Mouse (Mus musculus): ENCODE data around the gene Cul4a. TPM values are rescaled to one million over a fixed set of nuclear protein-coding genes. Genes with fewer than 3 reads are reported as not detected.
A peak's percentile ranks its signal among the peaks of the same experiment; 100 is the strongest.

Gene Cul4a
- total and polyA plus RNA-seq, 2 experiments from 2014 or later = 59.4 to 101 TPM

- no peak for ATAC-seq
- Histone ChIP-seq H3K9ac (no peak overlapping the region), H3K4me3 (ENCODE audit: low read depth, low read length) (no peak overlapping the region), H3K27me3 (ENCODE audit: insufficient read depth, low read length) (no peaks in the 10 kb centered on the region), H3K4me1 (ENCODE audit: insufficient read depth) (no peaks in the 10 kb centered on the region), H3K36me3 (ENCODE audit: insufficient read depth) (peaks cover 96% of the 10 kb centered on the region), H3K27ac (ENCODE audit: low read depth, low read length) (no peak overlapping the region), H3K4me2 (ENCODE audit: low read depth) (no peak overlapping the region), H3K9me3 (ENCODE audit: low read length) (no peaks in the 10 kb centered on the region)
- WGBS = 98% methylated on average over 6 of the region's 6 CpGs
- DNase-seq = no peak
- no peak for TF ChIP-seq CTCF (IDR thresholded peaks at IDR 0.05; ENCODE audit: low read depth)
Observed at GRCm38 (mm10) chr8:13139641-13140182, 34.3 kb downstream of the Cul4a start.

GRCm38 (mm10) chr8:13141681-13142080 is 36.3 kb downstream of the Cul4a start:
- no peak overlapping the region for H3K9ac ChIP-seq
- TF ChIP-seq CTCF (IDR thresholded peaks at IDR 0.05; ENCODE audit: low read depth) = no peak
- no peaks in the 10 kb centered on the region for H3K4me1 ChIP-seq (ENCODE audit: insufficient read depth)
- peaks cover 97% of the 10 kb centered on the region for H3K36me3 ChIP-seq (ENCODE audit: insufficient read depth)
- no peak overlapping the region for H3K4me3 ChIP-seq (ENCODE audit: low read depth, low read length)
- 91% methylated on average over 5 of the region's 5 CpGs for WGBS
- H3K27ac ChIP-seq (ENCODE audit: low read depth, low read length) = no peak overlapping the region
- H3K4me2 ChIP-seq (ENCODE audit: low read depth) = no peak overlapping the region
- no peak for ATAC-seq
- no peaks in the 10 kb centered on the region for H3K27me3 ChIP-seq (ENCODE audit: insufficient read depth, low read length)
- no peak for DNase-seq
- no peaks in the 10 kb centered on the region for H3K9me3 ChIP-seq (ENCODE audit: low read length)

- no peak for TF ChIP-seq CTCF (IDR thresholded peaks at IDR 0.05; ENCODE audit: low read depth)
- ATAC-seq (no peak), DNase-seq (no peak)
- Histone ChIP-seq H3K4me3 (ENCODE audit: low read depth, low read length) (no peak overlapping the region), H3K27me3 (ENCODE audit: insufficient read depth, low read length) (no peaks in the 10 kb centered on the region), H3K9ac (no peak overlapping the region), H3K4me2 (ENCODE audit: low read depth) (no peak overlapping the region), H3K27ac (ENCODE audit: low read depth, low read length) (no peak overlapping the region), H3K9me3 (ENCODE audit: low read length) (no peaks in the 10 kb centered on the region), H3K36me3 (ENCODE audit: insufficient read depth) (peaks cover 45% of the 10 kb centered on the region), H3K4me1 (ENCODE audit: insufficient read depth) (no peaks in the 10 kb centered on the region)
- 93% methylated on average over 2 of the region's 2 CpGs for WGBS
Observed at GRCm38 (mm10) chr8:13148476-13148875, 43.1 kb downstream of the Cul4a start.

- no peaks in the 10 kb centered on the region for H3K27me3 ChIP-seq (ENCODE audit: insufficient read depth, low read length)
- WGBS = 99% methylated on average over 2 of the region's 2 CpGs
- no peak for ATAC-seq
- no peak overlapping the region for H3K4me3 ChIP-seq (ENCODE audit: low read depth, low read length)
- H3K27ac ChIP-seq (ENCODE audit: low read depth, low read length) = no peak overlapping the region
- no peaks in the 10 kb centered on the region for H3K9me3 ChIP-seq (ENCODE audit: low read length)
- H3K4me1 ChIP-seq (ENCODE audit: insufficient read depth) = no peaks in the 10 kb centered on the region
- peak; percentile 11; the same call in 1 of the 2 replicates for TF ChIP-seq CTCF (IDR thresholded peaks at IDR 0.05; ENCODE audit: low read depth)
- peaks cover 42% of the 10 kb centered on the region for H3K36me3 ChIP-seq (ENCODE audit: insufficient read depth)
- H3K4me2 ChIP-seq (ENCODE audit: low read depth) = no peak overlapping the region
- DNase-seq = no peak
- no peak overlapping the region for H3K9ac ChIP-seq
Observed at GRCm38 (mm10) chr8:13149287-13149686, 43.9 kb downstream of the Cul4a start.

GRCm38 (mm10) chr8:13149866-13150265 is 44.4 kb downstream of the Cul4a start:
- Histone ChIP-seq H3K36me3 (ENCODE audit: insufficient read depth) (peaks cover 41% of the 10 kb centered on the region), H3K27ac (ENCODE audit: low read depth, low read length) (no peak overlapping the region), H3K4me1 (ENCODE audit: insufficient read depth) (no peaks in the 10 kb centered on the region), H3K27me3 (ENCODE audit: insufficient read depth, low read length) (no peaks in the 10 kb centered on the region), H3K4me2 (ENCODE audit: low read depth) (no peak overlapping the region), H3K4me3 (ENCODE audit: low read depth, low read length) (no peak overlapping the region), H3K9ac (no peak overlapping the region), H3K9me3 (ENCODE audit: low read length) (no peaks in the 10 kb centered on the region)
- no peak for TF ChIP-seq CTCF (IDR thresholded peaks at IDR 0.05; ENCODE audit: low read depth)
- ATAC-seq = no peak
- DNase-seq = no peak
- 66% methylated on average over 5 of the region's 5 CpGs for WGBS

DNA sequence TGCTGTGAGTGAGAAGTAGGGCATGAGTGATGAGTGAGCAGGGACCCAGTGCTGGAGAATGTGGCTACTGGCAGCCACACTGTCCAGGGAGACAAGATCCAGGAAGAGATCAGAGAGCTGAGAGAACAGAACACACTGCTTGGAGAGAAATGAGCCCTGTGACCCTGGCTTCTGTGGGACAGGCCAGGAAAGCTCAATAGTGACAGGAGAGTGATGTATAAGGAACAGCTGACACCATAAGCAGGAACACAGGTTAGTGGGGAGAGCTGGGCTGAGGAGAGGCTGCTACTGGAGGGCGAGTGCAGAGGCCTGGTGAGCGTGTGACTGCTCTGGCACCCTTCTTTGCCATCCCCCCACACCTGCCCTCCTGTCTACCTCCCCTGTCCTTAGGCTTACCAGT is 45.5 kb downstream of the Cul4a start:
- 88% methylated on average over 2 of the region's 2 CpGs for WGBS
- no peaks in the 10 kb centered on the region for H3K4me1 ChIP-seq (ENCODE audit: insufficient read depth)
- no peak overlapping the region for H3K4me2 ChIP-seq (ENCODE audit: low read depth)
- no peak overlapping the region for H3K4me3 ChIP-seq (ENCODE audit: low read depth, low read length)
- ATAC-seq (no peak), DNase-seq (no peak)
- peaks cover 31% of the 10 kb centered on the region for H3K36me3 ChIP-seq (ENCODE audit: insufficient read depth)
- no peak for TF ChIP-seq CTCF (IDR thresholded peaks at IDR 0.05; ENCODE audit: low read depth)
- no peaks in the 10 kb centered on the region for H3K9me3 ChIP-seq (ENCODE audit: low read length)
- H3K9ac ChIP-seq = no peak overlapping the region
- H3K27ac ChIP-seq (ENCODE audit: low read depth, low read length) = no peak overlapping the region
- no peaks in the 10 kb centered on the region for H3K27me3 ChIP-seq (ENCODE audit: insufficient read depth, low read length)

- no peaks in the 10 kb centered on the region for H3K27me3 ChIP-seq (ENCODE audit: insufficient read depth, low read length)
- 80% methylated on average over 9 of the region's 9 CpGs for WGBS
- no peak overlapping the region for H3K4me3 ChIP-seq (ENCODE audit: low read depth, low read length)
- H3K4me2 ChIP-seq (ENCODE audit: low read depth) = no peak overlapping the region
- ATAC-seq (no peak), DNase-seq (no peak)
- H3K9ac ChIP-seq = no peak overlapping the region
- peaks cover 3% of the 10 kb centered on the region; the same call in 1 of the 2 replicates for H3K4me1 ChIP-seq (ENCODE audit: insufficient read depth)
- no peak overlapping the region for H3K27ac ChIP-seq (ENCODE audit: low read depth, low read length)
- no peaks in the 10 kb centered on the region for H3K9me3 ChIP-seq (ENCODE audit: low read length)
- H3K36me3 ChIP-seq (ENCODE audit: insufficient read depth) = peaks cover 12% of the 10 kb centered on the region
- no peak for TF ChIP-seq CTCF (IDR thresholded peaks at IDR 0.05; ENCODE audit: low read depth)
Observed at GRCm38 (mm10) chr8:13154099-13154498, 48.7 kb downstream of the Cul4a start.

All from forebrain, postnatal 0 days (tissue).